Mouse (Mus musculus) gastrocnemius, adult 8-10 months (tissue): ENCODE results near the gene Arhgef17. TPM values are rescaled to one million over a fixed set of nuclear protein-coding genes. Genes with fewer than 3 reads are reported as not detected.

Experiments
- DNase-seq, 2 experiments: peaks; one replicate each; pipeline ENCODE4 v3.0.0; 2022; ENCODE audit warnings: low spot score in 2 of 2
- total RNA-seq, 4 experiments: library from RNA; stranded (reverse); gene quantifications; 2 replicates each; pipeline ENCODE4 v1.2.4; 2022

The Arhgef17 gene
- total RNA-seq, 4 experiments from 2014 or later = 33.5 to 44.3 (median 38.1) TPM

- DNase-seq = no peak
Observed at GRCm38 (mm10) chr7:100876771-100877170, 55.1 kb downstream of the Arhgef17 start.

GRCm38 (mm10) chr7:100876293-100876692 is 55.6 kb downstream of the Arhgef17 start:
- no peak for DNase-seq

GRCm38 (mm10) chr7:100875822-100876221 is 56.1 kb downstream of the Arhgef17 start:
- no peak for DNase-seq

- no peak for DNase-seq
Observed at GRCm38 (mm10) chr7:100873197-100873596, 58.7 kb downstream of the Arhgef17 start.

- DNase-seq = no peak
Observed at GRCm38 (mm10) chr7:100871892-100872291, 60.0 kb downstream of the Arhgef17 start.

GRCm38 (mm10) chr7:100871355-100871754 is 60.6 kb downstream of the Arhgef17 start:
- DNase-seq = no peak

- peak in 1 of 2 experiments; percentile 49 for DNase-seq
Observed at GRCm38 (mm10) chr7:100869877-100870629, 61.9 kb downstream of the Arhgef17 start.

- DNase-seq = no peak
Observed at GRCm38 (mm10) chr7:100868551-100868950, 63.4 kb downstream of the Arhgef17 start.

GRCm38 (mm10) chr7:100867561-100867960 is 64.3 kb downstream of the Arhgef17 start:
- DNase-seq = no peak

GRCm38 (mm10) chr7:100866675-100867074 is 65.2 kb downstream of the Arhgef17 start:
- peak; percentile 58 to 62 for DNase-seq

GRCm38 (mm10) chr7:100862828-100863638 is 68.9 kb downstream of the Arhgef17 start, which contains the start of gene Relt:
Gene Relt, minus strand, starts transcription at chr7:100863446.
- peak; percentile 91 to 92 for DNase-seq

GRCm38 (mm10) chr7:100862353-100862752 is 69.6 kb downstream of the Arhgef17 start:
- no peak for DNase-seq

GRCm38 (mm10) chr7:100861209-100861608 is 70.7 kb downstream of the Arhgef17 start:
- DNase-seq = peak in 1 of 2 experiments; percentile 61

- DNase-seq = no peak
Observed at GRCm38 (mm10) chr7:100860450-100860849, 71.5 kb downstream of the Arhgef17 start.

- peak in 1 of 2 experiments; percentile 14 for DNase-seq
Observed at GRCm38 (mm10) chr7:100855795-100856573, 75.9 kb downstream of the Arhgef17 start.

- DNase-seq = no peak
Observed at GRCm38 (mm10) chr7:100855300-100855699, 76.6 kb downstream of the Arhgef17 start.

- DNase-seq = no peak
Observed at GRCm38 (mm10) chr7:100854861-100855260, 77.0 kb downstream of the Arhgef17 start.

GRCm38 (mm10) chr7:100854137-100854814 is 77.6 kb downstream of the Arhgef17 start:
- peak; percentile 59 to 73 for DNase-seq

GRCm38 (mm10) chr7:100853396-100853795 is 78.5 kb downstream of the Arhgef17 start:
- no peak for DNase-seq

GRCm38 (mm10) chr7:100851481-100852356 is 80.2 kb downstream of the Arhgef17 start:
- peak in 1 of 2 experiments; percentile 48 for DNase-seq
